Mouse (Mus musculus) CD4-positive helper T cell, adult 2 months (primary cell): ENCODE measurements around the gene Mecom.

Experiments used
- DNase-seq: peaks from one replicate; pipeline ENCODE4 v3.0.0-alpha.2; 2012; ENCODE audit warnings: low read depth, missing footprints, low spot score

Mecom gene

GRCm38 (mm10) chr3:30209131-30209530 lies 338.7 kb downstream of the Mecom start:
- no peak for DNase-seq

DNA sequence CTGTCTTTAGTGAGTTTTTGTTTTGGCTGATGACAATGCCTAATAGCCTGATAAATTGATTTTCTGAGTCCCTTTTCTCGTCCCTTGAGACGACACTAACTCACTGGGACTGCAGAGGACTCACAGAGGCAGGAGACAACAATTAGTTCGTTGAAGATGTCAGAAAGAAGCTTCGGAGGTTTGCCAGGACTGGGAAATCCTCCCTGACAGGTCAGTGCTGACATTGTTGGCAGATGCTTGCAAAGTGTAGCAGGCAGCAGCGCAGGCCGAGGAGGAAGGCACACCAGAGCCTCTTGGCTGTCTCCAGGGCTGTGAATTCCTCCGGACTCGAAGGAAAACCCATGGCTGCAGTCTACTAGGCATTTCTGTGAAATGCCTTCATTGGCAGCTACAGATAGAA lies 339.9 kb downstream of the Mecom start:
- DNase-seq: no peak

- no peak for DNase-seq
Observed at GRCm38 (mm10) chr3:30207431-30207830, 340.4 kb downstream of the Mecom start.

DNA sequence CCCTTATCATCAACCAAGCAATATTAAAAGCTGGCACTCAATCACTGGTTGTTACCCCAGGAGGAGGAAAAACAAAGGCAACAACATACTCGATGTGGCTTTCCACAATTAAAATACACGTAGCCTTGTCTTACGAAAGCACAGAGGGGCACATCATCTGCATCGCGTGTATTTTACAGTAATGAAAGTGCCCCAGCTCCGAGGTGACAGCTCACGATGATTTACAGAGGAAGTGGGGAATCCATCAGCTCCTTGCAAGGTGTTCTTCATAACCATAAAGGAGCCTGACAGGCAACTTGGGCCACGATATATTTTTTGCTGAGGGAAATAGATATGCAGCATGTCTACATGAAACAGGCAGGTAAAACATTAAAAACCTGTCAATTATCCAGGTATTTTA lies 341.7 kb downstream of the Mecom start:
- no peak for DNase-seq

GRCm38 (mm10) chr3:30203764-30204163 lies 344.0 kb downstream of the Mecom start:
- DNase-seq: no peak

GRCm38 (mm10) chr3:30198854-30199253 lies 349.0 kb downstream of the Mecom start:
- DNase-seq: no peak

- no peak for DNase-seq
Observed at GRCm38 (mm10) chr3:30198227-30198626, 349.6 kb downstream of the Mecom start.

GRCm38 (mm10) chr3:30195186-30195585 lies 352.6 kb downstream of the Mecom start:
- no peak for DNase-seq

DNA sequence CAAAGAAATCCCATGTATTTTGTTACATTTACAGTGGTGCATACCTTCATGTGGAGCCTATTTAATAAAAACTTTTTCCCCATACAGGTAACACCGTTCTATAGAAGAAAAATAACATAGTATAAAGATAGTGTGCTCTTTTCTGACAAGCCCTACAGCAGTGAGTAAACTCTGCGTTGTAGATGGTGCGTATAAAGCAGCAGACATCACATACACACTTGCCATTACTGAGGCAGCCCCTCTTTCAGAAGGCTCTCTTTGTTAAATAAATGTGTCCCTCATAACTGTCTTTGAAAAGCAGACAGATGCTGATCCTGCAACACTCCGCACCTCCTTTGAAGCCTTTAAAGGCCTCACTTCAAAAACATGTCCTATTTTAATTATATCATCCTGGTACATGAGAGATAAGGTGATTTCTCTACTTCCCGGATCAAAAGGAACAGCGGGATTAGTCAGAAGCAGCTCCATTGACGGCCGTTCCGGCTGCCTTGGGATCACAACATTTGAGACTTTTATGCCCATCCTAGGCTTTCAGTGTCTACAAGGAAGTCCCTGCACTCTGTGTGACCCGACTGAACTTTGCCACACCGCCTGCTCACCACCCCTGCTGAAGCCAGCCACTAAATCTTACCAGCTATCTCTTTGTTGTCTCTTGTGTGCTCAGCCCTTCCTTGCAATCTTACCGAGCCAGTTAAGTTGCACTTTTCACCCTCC lies 355.4 kb downstream of the Mecom start:
- no peak for DNase-seq

- DNase-seq: no peak
Observed at GRCm38 (mm10) chr3:30189325-30189724, 358.5 kb downstream of the Mecom start.

DNA sequence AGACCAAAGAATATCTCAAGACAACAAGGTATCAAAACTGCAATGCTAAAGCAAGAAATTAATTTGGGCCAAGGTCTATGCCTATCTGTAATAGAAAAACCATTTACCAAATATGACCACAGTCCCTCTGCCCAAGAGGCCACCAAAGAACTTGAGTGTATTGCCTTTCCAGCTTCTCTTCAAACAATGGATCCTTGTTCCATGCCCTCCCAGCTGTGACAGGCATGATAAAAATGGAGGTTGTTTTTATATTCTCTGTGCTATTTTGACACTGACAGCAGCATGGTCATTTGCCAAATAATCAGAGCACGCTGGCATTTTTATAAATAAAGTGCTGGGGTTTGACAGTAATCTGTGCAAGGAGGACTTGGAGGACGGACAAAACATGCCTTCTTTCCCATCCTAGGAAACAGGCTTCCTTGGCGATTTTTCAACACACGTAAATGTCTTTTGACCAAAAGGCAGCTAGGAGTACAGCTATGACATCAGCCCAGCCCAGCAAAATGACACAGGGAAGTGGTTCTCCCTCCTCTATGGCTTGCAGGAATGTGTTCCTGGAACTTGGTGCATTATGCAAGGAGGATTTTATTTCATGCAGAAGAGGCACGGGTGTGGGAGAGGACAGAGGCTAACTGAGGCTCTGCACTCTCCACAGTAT lies 359.9 kb downstream of the Mecom start:
- DNase-seq: no peak

DNA sequence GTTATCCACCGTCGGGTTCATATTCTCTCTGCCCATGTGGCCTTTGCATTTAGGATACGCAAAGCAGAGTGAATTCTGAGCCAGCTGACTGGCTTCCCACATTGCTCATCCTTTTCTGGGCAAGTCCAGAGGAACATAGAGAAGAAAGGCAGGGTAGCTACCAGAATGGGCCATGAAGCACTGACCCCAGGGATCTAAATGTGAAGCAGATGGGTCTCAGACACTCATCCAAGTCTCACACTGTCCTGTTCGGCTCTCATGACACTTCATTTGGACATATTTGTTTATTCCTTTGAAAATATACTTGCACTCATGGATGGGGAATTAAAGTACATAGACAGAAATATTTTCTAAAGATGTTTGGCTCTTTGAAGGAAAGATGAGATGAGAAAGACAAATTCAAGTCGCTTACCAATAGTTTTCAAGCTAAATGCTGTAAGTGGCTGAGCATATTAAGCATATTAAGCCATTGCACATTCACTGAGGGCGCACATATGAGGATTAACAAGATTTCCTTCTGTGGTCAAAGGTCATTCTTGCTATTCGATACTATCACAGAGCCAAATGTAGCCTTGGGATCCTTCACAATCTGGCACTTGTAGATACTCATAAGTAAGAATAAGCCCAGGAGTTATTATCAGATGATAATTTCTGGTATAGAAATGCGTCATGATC lies 365.9 kb downstream of the Mecom start:
- no peak for DNase-seq

GRCm38 (mm10) chr3:30176615-30177014 lies 371.2 kb downstream of the Mecom start:
- DNase-seq: no peak

- DNase-seq: no peak
Observed at GRCm38 (mm10) chr3:30173812-30174211, 374.0 kb downstream of the Mecom start.

- DNase-seq: no peak
Observed at GRCm38 (mm10) chr3:30168396-30169186, 379.2 kb downstream of the Mecom start.

GRCm38 (mm10) chr3:30167027-30167426 lies 380.8 kb downstream of the Mecom start:
- no peak for DNase-seq

GRCm38 (mm10) chr3:30164834-30165233 lies 383.0 kb downstream of the Mecom start:
- DNase-seq: no peak

DNA sequence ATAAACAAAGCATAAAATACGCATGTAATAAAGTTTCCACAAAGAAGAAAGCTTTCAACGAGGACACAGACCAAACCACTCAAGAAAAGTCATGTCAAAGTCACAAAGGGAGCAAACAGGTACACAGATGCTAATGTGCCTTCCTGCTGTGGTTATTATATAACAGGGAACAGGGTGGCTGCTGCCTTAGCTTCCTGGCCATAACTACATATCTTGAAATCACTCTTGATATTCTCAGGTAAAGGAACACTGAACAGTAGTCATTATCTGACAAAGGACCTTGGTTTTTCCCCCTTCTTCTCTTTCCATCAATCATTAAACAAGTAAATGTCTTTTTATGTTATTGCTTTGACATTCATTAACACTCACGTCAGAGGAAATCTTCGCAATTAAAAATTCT lies 384.4 kb downstream of the Mecom start:
- DNase-seq: no peak

- DNase-seq: no peak
Observed at GRCm38 (mm10) chr3:30160961-30161670, 386.7 kb downstream of the Mecom start.

DNA sequence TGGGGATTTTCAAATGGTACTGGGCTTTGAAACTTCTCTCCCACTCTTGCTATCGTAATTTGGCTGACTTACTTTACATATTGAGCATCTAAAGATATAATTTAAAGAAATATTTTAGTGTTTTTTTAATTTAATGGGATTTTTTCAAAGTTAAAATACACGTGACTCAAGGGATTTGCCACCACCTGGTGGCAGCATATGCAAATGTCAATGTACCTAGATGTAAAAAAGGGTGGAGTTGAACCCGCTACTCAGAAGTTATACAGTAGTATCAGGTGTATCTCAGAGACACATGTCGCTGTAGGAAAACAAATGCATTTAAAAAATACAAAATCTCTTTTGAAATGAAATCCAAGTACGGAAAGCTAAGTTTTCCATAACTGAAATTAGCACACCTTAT lies 387.5 kb downstream of the Mecom start:
- DNase-seq: no peak

GRCm38 (mm10) chr3:30157128-30157670 lies 390.6 kb downstream of the Mecom start:
- no peak for DNase-seq
